Mouse (Mus musculus) midbrain, embryonic 14.5 days (tissue): Measurements from ENCODE around the gene Ropn1. TPM values are rescaled to one million over a fixed set of nuclear protein-coding genes. Genes with fewer than 3 reads are reported as not detected.

Source experiments
- ATAC-seq: fragments of 200-750 bp; cut with Nextera tagmentation; 2 replicates; pipeline ENCODE4 v1.8.0; 2017; ENCODE audit warnings: moderate number of reproducible peaks, moderate library complexity; ENCODE audit not compliant: low FRiP score, low TSS enrichment
- DNase-seq: peaks from one replicate; pipeline ENCODE4 v3.0.0-alpha.2; 2015
- H3K27ac ChIP-seq: fragments of 300-500 bp; sonication (generic); replicated peaks from 2 replicates; pipeline ENCODE4 v1.5.1; 2014; ENCODE audit warnings: mild to moderate bottlenecking, low read depth, low read length, moderate library complexity
- H3K27me3 ChIP-seq: fragments of 300-500 bp; sonication (generic); 2 replicates; pipeline ENCODE4 v1.6.1; 2014; ENCODE audit warnings: low read length, control low read depth, mixed read lengths; ENCODE audit not compliant: control insufficient read depth, insufficient read depth
- H3K36me3 ChIP-seq: fragments of 300-500 bp; sonication (generic); 2 replicates; pipeline ENCODE4 v1.6.1; 2014; ENCODE audit warnings: low read length, control low read depth; ENCODE audit not compliant: control insufficient read depth, insufficient read depth
- H3K4me1 ChIP-seq: fragments of 300-500 bp; sonication (generic); 2 replicates; pipeline ENCODE4 v1.6.1; 2014; ENCODE audit warnings: mild to moderate bottlenecking, antibody characterized with exemption, low read length, control low read depth; ENCODE audit not compliant: control insufficient read depth, insufficient read depth
- H3K4me2 ChIP-seq: fragments of 300-500 bp; sonication (generic); 2 replicates; pipeline ENCODE4 v1.6.1; 2014; ENCODE audit warnings: mild to moderate bottlenecking, low read length, moderate library complexity
- H3K4me3 ChIP-seq: fragments of 300-500 bp; sonication (generic); replicated peaks from 2 replicates; pipeline ENCODE4 v1.5.1; 2014; ENCODE audit warnings: low read depth, low read length
- H3K9ac ChIP-seq: fragments of 300-500 bp; sonication (generic); replicated peaks from 2 replicates; pipeline ENCODE4 v1.6.1; 2014; ENCODE audit warnings: mild to moderate bottlenecking, low read length, moderate library complexity
- H3K9me3 ChIP-seq: fragments of 300-500 bp; sonication (generic); 2 replicates; pipeline ENCODE4 v1.6.1; 2016; ENCODE audit warnings: low read length, control low read depth, mixed read lengths; ENCODE audit not compliant: control insufficient read depth
- WGBS: fragments of 180-500 bp; shearing (Covaris S2); extraction: QIAGEN DNeasy Blood & Tissue Kit; methylation state at CpG from one replicate; pipeline ENCODE4 v1.1.7; 2014; 5-methylcytosine and 5-hydroxymethylcytosine counted together
- polyA plus RNA-seq: library from polyadenylated mRNA; unstranded; fragments of >200 nt; fragmentation: Nextera tagmentation; extraction: Ambion mirVana; gene quantifications from 2 replicates; pipeline ENCODE4 v1.2.1, GENCODE M21; 2014

The Ropn1 gene
- polyA plus RNA-seq: not detected in 2 replicates

DNA sequence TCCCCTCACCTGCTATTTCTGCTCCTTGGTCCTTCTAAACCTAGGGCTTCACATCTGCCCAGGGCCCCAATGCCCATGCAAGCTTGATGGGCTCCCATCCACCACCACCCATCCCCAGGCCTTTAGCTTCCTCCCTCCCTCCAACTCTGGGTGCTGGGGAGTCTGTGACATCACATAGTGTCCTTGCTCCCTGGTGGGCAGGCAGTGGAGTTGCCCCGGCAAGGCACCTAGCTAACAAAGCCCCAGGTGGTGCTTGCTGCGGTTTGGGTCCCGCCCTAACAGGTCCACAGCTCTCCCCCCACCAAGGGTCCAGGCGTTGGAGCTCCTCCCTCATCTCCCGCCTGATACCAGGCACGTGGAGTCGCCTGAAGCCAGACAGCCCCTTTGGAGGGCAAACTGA, at the start of gene Ropn1:
TSS of gene Ropn1 (plus strand) at position 301 of the 400 bp plus-strand sequence.
- Histone ChIP-seq H3K9ac (no peak within 1 kb of the TSS), H3K9me3 (no peaks in the 10 kb centered on the region), H3K36me3 (no peaks in the 10 kb centered on the region), H3K4me1 (no peaks in the 10 kb centered on the region), H3K27ac (no peak within 1 kb of the TSS), H3K4me3 (no peak within 1 kb of the TSS), H3K27me3 (no peaks in the 10 kb centered on the region), H3K4me2 (no peak within 1 kb of the TSS)
- ATAC-seq (no peak), DNase-seq (no peak)
- WGBS: 70% methylated on average over 7 of the region's 7 CpGs

DNA sequence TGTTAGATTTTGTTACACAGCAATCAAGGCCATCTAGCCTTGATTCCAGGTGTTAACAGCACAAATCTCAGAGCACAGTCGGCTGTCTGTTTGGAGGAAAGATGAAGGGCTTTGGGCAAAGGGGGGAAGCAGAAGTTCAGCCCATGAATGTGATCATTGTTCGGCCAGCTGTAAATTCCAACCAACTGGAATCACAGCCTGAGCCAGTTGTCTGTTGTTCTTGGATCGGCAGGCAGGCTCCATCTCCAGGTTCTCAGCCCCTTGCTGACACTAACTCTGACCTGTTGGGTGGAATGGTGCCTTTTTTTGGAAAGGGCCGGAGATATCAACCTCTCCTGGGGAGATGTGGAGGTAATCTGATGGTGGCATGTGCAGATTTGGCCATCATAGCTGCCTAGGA, 47.8 kb upstream of the Ropn1 start:
- Histone ChIP-seq H3K4me1 (no peaks in the 10 kb centered on the region), H3K36me3 (no peaks in the 10 kb centered on the region), H3K4me2 (no peak overlapping the region), H3K4me3 (no peak overlapping the region), H3K27me3 (no peaks in the 10 kb centered on the region), H3K9me3 (no peaks in the 10 kb centered on the region), H3K9ac (no peak overlapping the region), H3K27ac (no peak overlapping the region)
- 85% methylated on average over 4 of the region's 4 CpGs for WGBS
- ATAC-seq: no peak
- DNase-seq: no peak

DNA sequence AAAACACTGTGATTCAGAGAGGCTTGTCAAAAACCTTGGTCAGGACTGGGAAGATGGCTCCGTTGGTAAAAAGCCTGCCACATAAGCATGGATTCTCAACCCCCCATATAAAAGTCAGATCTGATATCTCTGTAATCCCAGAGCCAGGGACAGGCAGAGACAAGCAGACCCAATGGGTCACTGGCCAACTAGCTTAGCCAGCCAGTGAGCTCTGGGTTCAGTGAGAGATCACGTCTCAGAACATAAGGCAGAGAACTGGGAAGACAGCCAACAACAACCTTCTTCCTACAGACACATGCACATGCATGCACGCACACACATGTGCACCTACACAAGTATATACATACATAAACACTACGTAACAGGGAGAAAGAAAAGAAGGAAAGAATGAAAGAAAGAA, 46.6 kb upstream of the Ropn1 start:
- no peaks in the 10 kb centered on the region for H3K36me3 ChIP-seq
- 79% methylated on average over 4 of the region's 4 CpGs for WGBS
- H3K4me3 ChIP-seq: no peak overlapping the region
- no peaks in the 10 kb centered on the region for H3K4me1 ChIP-seq
- H3K4me2 ChIP-seq: no peak overlapping the region
- H3K27ac ChIP-seq: no peak overlapping the region
- H3K9ac ChIP-seq: no peak overlapping the region
- ATAC-seq (no peak), DNase-seq (no peak)
- H3K9me3 ChIP-seq: no peaks in the 10 kb centered on the region
- H3K27me3 ChIP-seq: no peaks in the 10 kb centered on the region

DNA sequence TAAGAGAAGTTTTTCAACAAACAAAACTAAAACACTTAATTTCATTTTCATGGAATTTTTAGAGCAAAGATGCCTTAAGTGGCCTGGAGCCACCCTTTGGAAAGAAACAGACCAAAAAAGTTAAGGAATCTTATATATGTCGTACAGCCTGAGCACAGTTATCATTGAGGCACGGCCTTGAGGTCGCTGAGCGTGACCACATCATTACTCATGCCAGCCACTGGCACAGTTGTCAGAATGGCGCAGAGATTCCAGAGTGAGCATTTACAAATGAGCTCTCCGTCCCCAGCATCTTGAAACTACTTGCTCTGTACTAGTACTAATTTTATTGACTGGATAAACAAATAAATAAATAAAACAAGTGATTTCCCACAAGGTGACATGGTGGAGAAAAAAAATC, 45.9 kb upstream of the Ropn1 start:
- Histone ChIP-seq H3K27me3 (no peaks in the 10 kb centered on the region), H3K9me3 (no peaks in the 10 kb centered on the region), H3K4me3 (no peak overlapping the region), H3K4me1 (no peaks in the 10 kb centered on the region), H3K9ac (no peak overlapping the region), H3K27ac (no peak overlapping the region), H3K36me3 (no peaks in the 10 kb centered on the region), H3K4me2 (no peak overlapping the region)
- DNase-seq (no peak), ATAC-seq (no peak)
- WGBS: 66% methylated on average over 6 of the region's 6 CpGs

DNA sequence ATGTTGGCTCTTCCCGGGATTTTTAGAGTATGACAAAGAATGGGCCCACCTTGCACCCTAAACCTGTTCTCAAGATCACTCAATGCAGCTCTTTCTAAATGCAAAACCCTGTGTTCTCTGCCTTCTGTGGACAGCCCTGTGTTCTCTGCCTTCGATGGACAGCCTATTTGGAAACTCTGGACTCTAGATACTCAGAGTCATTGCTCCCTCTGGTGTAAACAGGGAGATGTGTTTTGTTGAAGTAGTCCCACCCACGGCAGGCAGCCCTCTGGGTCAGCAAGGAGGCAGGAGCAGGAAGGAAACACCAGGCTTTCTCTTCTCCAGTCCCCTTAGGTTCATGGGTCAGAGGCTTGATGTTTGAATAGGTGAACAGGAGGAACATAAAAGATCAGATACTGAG, 44.0 kb upstream of the Ropn1 start:
- Histone ChIP-seq H3K27me3 (no peaks in the 10 kb centered on the region), H3K27ac (no peak overlapping the region), H3K4me1 (no peaks in the 10 kb centered on the region), H3K9ac (no peak overlapping the region), H3K36me3 (no peaks in the 10 kb centered on the region), H3K4me2 (no peak overlapping the region), H3K4me3 (no peak overlapping the region), H3K9me3 (no peaks in the 10 kb centered on the region)
- WGBS: 34% methylated on average over 3 of the region's 3 CpGs
- DNase-seq (peak; percentile 65), ATAC-seq (no peak)

DNA sequence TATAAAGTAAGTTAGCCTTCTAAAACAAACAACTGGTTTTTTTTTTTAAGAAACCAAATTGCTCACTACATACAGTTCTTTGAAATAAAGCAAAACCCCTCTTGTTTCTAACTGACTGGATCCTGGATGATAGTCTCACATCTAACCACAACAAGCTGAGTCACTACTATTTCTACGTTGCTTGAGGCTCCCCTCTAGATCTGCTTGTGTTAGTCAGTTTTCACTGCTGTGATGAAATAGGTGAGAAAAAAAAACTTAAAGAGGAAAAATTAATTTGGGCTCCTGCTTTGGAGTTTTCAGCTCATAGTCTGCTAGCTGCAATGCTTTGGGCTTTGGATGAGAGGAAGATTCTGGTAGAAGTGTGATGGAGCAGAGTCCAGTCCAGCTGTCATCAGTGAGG, 39.6 kb upstream of the Ropn1 start:
- Histone ChIP-seq H3K4me1 (no peaks in the 10 kb centered on the region), H3K27ac (no peak overlapping the region), H3K27me3 (no peaks in the 10 kb centered on the region), H3K9me3 (no peaks in the 10 kb centered on the region), H3K4me3 (no peak overlapping the region), H3K4me2 (no peak overlapping the region), H3K36me3 (no peaks in the 10 kb centered on the region), H3K9ac (no peak overlapping the region)
- WGBS: 97% methylated on average over 1 of the region's 1 CpGs
- DNase-seq: no peak
- ATAC-seq: no peak

DNA sequence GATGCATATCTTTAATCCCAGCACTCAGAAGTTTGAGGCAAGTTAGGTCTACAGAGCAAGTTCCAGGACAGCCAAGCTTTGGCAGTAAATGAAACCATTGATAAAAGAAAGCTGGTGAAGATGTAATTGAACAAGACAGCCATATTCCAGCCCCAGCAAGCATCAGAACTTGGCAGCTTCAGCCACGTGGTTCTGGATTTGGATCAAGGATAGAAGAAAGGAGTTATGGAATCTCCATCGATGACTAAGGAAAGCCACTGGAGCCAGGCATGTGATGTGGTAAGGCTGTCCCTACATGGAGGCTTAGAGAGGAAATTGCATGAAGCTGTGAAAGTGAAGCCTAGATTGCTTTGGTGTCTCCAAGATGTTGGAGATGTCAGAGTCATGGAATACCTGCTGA, 35.7 kb upstream of the Ropn1 start:
- H3K27me3 ChIP-seq: no peaks in the 10 kb centered on the region
- no peak for ATAC-seq
- H3K27ac ChIP-seq: no peak overlapping the region
- no peaks in the 10 kb centered on the region for H3K36me3 ChIP-seq
- 72% methylated on average over 2 of the region's 2 CpGs for WGBS
- no peak for DNase-seq
- H3K9me3 ChIP-seq: peaks cover 4% of the 10 kb centered on the region; the same call in 1 of the 2 replicates
- H3K4me3 ChIP-seq: no peak overlapping the region
- no peak overlapping the region for H3K9ac ChIP-seq
- no peak overlapping the region for H3K4me2 ChIP-seq
- H3K4me1 ChIP-seq: no peaks in the 10 kb centered on the region

DNA sequence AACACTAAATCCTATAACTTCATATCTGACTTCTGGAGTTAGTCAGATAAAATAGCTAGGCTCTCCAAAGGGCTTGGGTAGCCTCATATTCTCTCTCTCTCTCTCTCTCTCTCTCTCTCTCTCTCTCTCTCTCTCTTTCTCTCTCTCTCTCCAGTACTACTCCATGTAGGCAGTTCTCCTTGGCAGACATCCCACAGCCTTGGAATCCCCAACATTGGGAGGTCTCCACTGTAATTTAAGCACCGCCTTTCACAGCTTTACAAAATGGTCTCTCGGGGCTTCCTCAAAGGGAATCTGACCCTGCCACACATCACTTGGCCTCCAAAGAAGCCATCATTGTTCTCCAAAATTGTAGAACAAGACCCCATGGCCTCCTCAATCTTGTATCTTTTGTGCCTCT, 22.1 kb upstream of the Ropn1 start:
- WGBS: 58% methylated on average over 2 of the region's 2 CpGs
- ATAC-seq (no peak), DNase-seq (peak; percentile 20)
- no peaks in the 10 kb centered on the region for H3K4me1 ChIP-seq
- H3K9me3 ChIP-seq: no peaks in the 10 kb centered on the region
- H3K27me3 ChIP-seq: no peaks in the 10 kb centered on the region
- H3K4me3 ChIP-seq: no peak overlapping the region
- no peak overlapping the region for H3K4me2 ChIP-seq
- no peak overlapping the region for H3K27ac ChIP-seq
- no peaks in the 10 kb centered on the region for H3K36me3 ChIP-seq
- no peak overlapping the region for H3K9ac ChIP-seq

DNA sequence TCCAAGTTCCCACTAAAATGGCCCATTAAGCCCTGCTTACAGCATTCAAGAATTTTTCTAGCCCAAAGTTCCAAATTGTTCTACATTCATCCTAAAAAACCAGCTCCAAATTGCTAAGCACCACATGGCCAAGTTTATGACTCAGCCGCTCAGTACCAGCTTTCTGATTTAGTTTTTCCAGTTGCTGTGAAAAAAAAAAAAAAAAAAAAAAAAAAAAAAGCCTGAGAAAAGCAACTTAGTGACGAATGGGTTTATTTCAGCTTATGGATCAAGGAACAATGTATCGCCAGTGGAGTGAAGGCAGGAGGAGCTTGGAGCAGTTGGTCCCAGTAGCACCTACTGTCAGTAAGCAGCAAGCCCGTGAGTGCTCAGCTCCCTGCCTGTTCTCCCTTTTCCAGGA, 21.3 kb upstream of the Ropn1 start:
- Histone ChIP-seq H3K9me3 (no peaks in the 10 kb centered on the region), H3K9ac (no peak overlapping the region), H3K27ac (no peak overlapping the region), H3K4me2 (no peak overlapping the region), H3K4me1 (no peaks in the 10 kb centered on the region), H3K36me3 (no peaks in the 10 kb centered on the region), H3K27me3 (no peaks in the 10 kb centered on the region), H3K4me3 (no peak overlapping the region)
- 90% methylated on average over 4 of the region's 4 CpGs for WGBS
- ATAC-seq (no peak), DNase-seq (no peak)
